Mouse (Mus musculus) neural tube, embryonic 15.5 days (tissue): ENCODE data around the gene Maf. TPM values are rescaled to one million over a fixed set of nuclear protein-coding genes. Genes with fewer than 3 reads are reported as not detected.

ENCODE experiments used
- ATAC-seq: fragments of 200-750 bp; cut with Nextera tagmentation; 2 replicates; pipeline ENCODE4 v1.8.0; 2017; ENCODE audit warnings: mild to moderate bottlenecking, moderate TSS enrichment, moderate library complexity; ENCODE audit not compliant: low FRiP score
- H3K27ac ChIP-seq: fragments of 300-500 bp; sonication (generic); replicated peaks from 2 replicates; pipeline ENCODE4 v1.5.1; 2015; ENCODE audit warnings: mild to moderate bottlenecking, inconsistent platforms
- H3K27me3 ChIP-seq: fragments of 300-500 bp; sonication (generic); replicated peaks from 2 replicates; pipeline ENCODE4 v1.6.1; 2015; ENCODE audit warnings: inconsistent platforms
- H3K36me3 ChIP-seq: fragments of 300-500 bp; sonication (generic); 2 replicates; pipeline ENCODE4 v1.6.1; 2015; ENCODE audit warnings: inconsistent platforms
- H3K4me1 ChIP-seq: fragments of 300-500 bp; sonication (generic); 2 replicates; pipeline ENCODE4 v1.6.1; 2015; ENCODE audit warnings: inconsistent platforms
- H3K4me2 ChIP-seq: fragments of 300-500 bp; sonication (generic); 2 replicates; pipeline ENCODE4 v1.6.1; 2015; ENCODE audit warnings: inconsistent platforms, mild to moderate bottlenecking, moderate library complexity
- H3K4me3 ChIP-seq: fragments of 300-500 bp; sonication (generic); replicated peaks from 2 replicates; pipeline ENCODE4 v1.5.1; 2015; ENCODE audit warnings: mild to moderate bottlenecking, inconsistent platforms
- H3K9ac ChIP-seq: fragments of 300-500 bp; sonication (generic); replicated peaks from 2 replicates; pipeline ENCODE4 v1.6.1; 2015; ENCODE audit warnings: mild to moderate bottlenecking, inconsistent platforms
- H3K9me3 ChIP-seq: fragments of 300-500 bp; sonication (generic); replicated peaks from 2 replicates; pipeline ENCODE4 v1.6.1; 2016; ENCODE audit warnings: inconsistent platforms
- WGBS: fragments of 180-500 bp; shearing (Covaris S2); methylation state at CpG from one replicate; pipeline ENCODE4 v1.1.7; 2015; ENCODE audit warnings: mixed read lengths; 5-methylcytosine and 5-hydroxymethylcytosine counted together
- polyA plus RNA-seq: library from polyadenylated mRNA; unstranded; fragments of >200 nt; fragmentation: Nextera tagmentation; extraction: Ambion mirVana; gene quantifications from 2 replicates; pipeline ENCODE4 v1.2.1, GENCODE M21; 2015

Gene Maf
- polyA plus RNA-seq, 1 experiment from 2014 or later = 12.8 TPM

GRCm38 (mm10) chr8:115703056-115703455 lies 4.5 kb downstream of the Maf start:
- H3K4me1 ChIP-seq = peaks cover 19% of the 10 kb centered on the region
- no peaks in the 10 kb centered on the region for H3K9me3 ChIP-seq
- no peak for ATAC-seq
- WGBS = 91% methylated on average over 4 of the region's 4 CpGs
- H3K27me3 ChIP-seq = no peaks in the 10 kb centered on the region
- H3K27ac ChIP-seq = no peak overlapping the region
- 0 out of 2 replicates have a peak overlapping the region, but pooled peaks have one; percentile 20 for H3K4me3 ChIP-seq
- H3K4me2 ChIP-seq = peak overlapping the region; percentile 36
- no peaks in the 10 kb centered on the region for H3K36me3 ChIP-seq
- no peak overlapping the region for H3K9ac ChIP-seq

- Histone ChIP-seq H3K4me3 (no peak overlapping the region), H3K9ac (no peak overlapping the region), H3K27me3 (no peaks in the 10 kb centered on the region), H3K4me1 (peaks cover 7% of the 10 kb centered on the region), H3K27ac (no peak overlapping the region), H3K9me3 (no peaks in the 10 kb centered on the region), H3K36me3 (no peaks in the 10 kb centered on the region), H3K4me2 (peak overlapping the region; percentile 36)
- 64% methylated on average over 5 of the region's 5 CpGs for WGBS
- no peak for ATAC-seq
Observed at GRCm38 (mm10) chr8:115701001-115701400, 6.6 kb downstream of the Maf start.

GRCm38 (mm10) chr8:115699151-115699550 lies 8.4 kb downstream of the Maf start:
- 0 out of 2 replicates have a peak overlapping the region, but pooled peaks have one; percentile 28 for H3K27ac ChIP-seq
- 0 out of 2 replicates have a peak overlapping the region, but pooled peaks have one; percentile 26 for H3K9ac ChIP-seq
- no peaks in the 10 kb centered on the region for H3K4me1 ChIP-seq
- no peaks in the 10 kb centered on the region for H3K27me3 ChIP-seq
- no peak overlapping the region for H3K4me3 ChIP-seq
- 58% methylated on average over 5 of the region's 5 CpGs for WGBS
- H3K4me2 ChIP-seq = peak overlapping the region; percentile 23
- no peak for ATAC-seq
- no peaks in the 10 kb centered on the region for H3K36me3 ChIP-seq
- no peaks in the 10 kb centered on the region for H3K9me3 ChIP-seq

DNA sequence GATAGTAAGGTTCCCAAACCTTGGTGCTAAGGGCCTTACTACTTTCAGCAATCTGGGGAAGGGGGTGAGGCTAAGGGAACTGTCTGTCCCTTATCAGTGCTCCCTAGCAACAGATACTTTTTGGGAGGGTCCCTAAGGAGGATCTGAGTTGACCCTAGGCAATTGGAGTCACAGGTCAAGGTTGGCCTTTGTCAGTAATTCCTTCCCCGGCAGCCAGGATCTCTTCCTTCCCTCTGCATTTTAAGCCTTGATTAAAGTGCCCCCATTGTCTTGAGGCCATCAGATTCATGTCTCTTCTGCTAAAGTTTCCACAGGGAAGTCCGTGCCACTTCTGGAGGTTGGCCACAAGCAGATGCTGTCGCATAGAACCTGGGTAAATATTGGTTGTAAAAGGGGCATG lies 10.2 kb downstream of the Maf start:
- H3K9me3 ChIP-seq = no peaks in the 10 kb centered on the region
- H3K27ac ChIP-seq = no peak overlapping the region
- H3K4me2 ChIP-seq = no peak overlapping the region
- no peak for ATAC-seq
- no peak overlapping the region for H3K9ac ChIP-seq
- 58% methylated on average over 3 of the region's 3 CpGs for WGBS
- H3K4me1 ChIP-seq = no peaks in the 10 kb centered on the region
- H3K27me3 ChIP-seq = no peaks in the 10 kb centered on the region
- H3K36me3 ChIP-seq = no peaks in the 10 kb centered on the region
- H3K4me3 ChIP-seq = no peak overlapping the region

GRCm38 (mm10) chr8:115696661-115697060 lies 10.9 kb downstream of the Maf start:
- no peaks in the 10 kb centered on the region for H3K4me1 ChIP-seq
- WGBS = 80% methylated on average over 4 of the region's 4 CpGs
- no peak for ATAC-seq

GRCm38 (mm10) chr8:115687349-115687748 lies 20.2 kb downstream of the Maf start:
- no peak for ATAC-seq
- Histone ChIP-seq H3K36me3 (no peaks in the 10 kb centered on the region), H3K9ac (no peak overlapping the region), H3K27me3 (no peaks in the 10 kb centered on the region; the same call in 1 of the 2 replicates), H3K27ac (no peak overlapping the region), H3K4me3 (no peak overlapping the region), H3K4me1 (peaks cover 5% of the 10 kb centered on the region; the same call in 1 of the 2 replicates), H3K9me3 (no peaks in the 10 kb centered on the region), H3K4me2 (no peak overlapping the region)
- WGBS = 79% methylated on average over 9 of the region's 9 CpGs

More at GRCm38 (mm10) chr8:115696661-115697060, 10.9 kb downstream of the Maf start:
- Histone ChIP-seq H3K4me3 (no peak overlapping the region), H3K27me3 (no peaks in the 10 kb centered on the region), H3K4me2 (no peak overlapping the region), H3K36me3 (no peaks in the 10 kb centered on the region), H3K27ac (no peak overlapping the region), H3K9me3 (no peaks in the 10 kb centered on the region), H3K9ac (no peak overlapping the region)

- ATAC-seq = no peak
- 48% methylated on average over 7 of the region's 7 CpGs for WGBS
Observed at GRCm38 (mm10) chr8:115683309-115683708, 24.3 kb downstream of the Maf start.

DNA sequence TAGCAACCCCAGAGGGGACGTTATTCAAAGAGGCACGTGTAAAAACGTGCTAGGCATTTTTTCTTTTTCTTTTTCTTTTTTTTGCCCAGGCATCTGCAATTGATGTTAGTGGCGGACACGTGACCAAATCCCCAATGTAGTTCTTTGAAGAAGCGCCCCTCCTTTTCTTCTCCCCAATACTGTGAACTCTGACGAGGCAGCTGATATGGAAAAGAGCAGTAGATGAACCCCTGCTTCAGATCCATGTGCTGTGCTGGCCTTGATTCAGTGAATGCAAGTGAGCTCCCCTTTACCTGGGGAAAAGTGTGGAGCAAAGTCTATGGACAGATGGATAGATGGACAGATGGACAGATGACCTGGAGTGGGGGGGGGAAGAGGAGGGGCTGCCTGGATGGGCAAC lies 28.1 kb downstream of the Maf start:
- Histone ChIP-seq H3K9ac (no peak overlapping the region), H3K4me2 (no peak overlapping the region), H3K27me3 (no peaks in the 10 kb centered on the region), H3K36me3 (no peaks in the 10 kb centered on the region), H3K4me1 (no peaks in the 10 kb centered on the region), H3K4me3 (no peak overlapping the region), H3K27ac (no peak overlapping the region), H3K9me3 (no peaks in the 10 kb centered on the region)
- no peak for ATAC-seq
- 65% methylated on average over 7 of the region's 7 CpGs for WGBS

More at GRCm38 (mm10) chr8:115683309-115683708, 24.3 kb downstream of the Maf start:
- H3K9me3 ChIP-seq = no peaks in the 10 kb centered on the region
- no peak overlapping the region for H3K4me2 ChIP-seq
- no peak overlapping the region for H3K9ac ChIP-seq
- peaks cover 5% of the 10 kb centered on the region; the same call in 1 of the 2 replicates for H3K4me1 ChIP-seq
- no peak overlapping the region for H3K4me3 ChIP-seq
- H3K36me3 ChIP-seq = no peaks in the 10 kb centered on the region
- no peaks in the 10 kb centered on the region; the same call in 1 of the 2 replicates for H3K27me3 ChIP-seq
- H3K27ac ChIP-seq = no peak overlapping the region

GRCm38 (mm10) chr8:115664866-115665265 lies 42.7 kb downstream of the Maf start:
- Histone ChIP-seq H3K4me1 (no peaks in the 10 kb centered on the region), H3K9me3 (no peaks in the 10 kb centered on the region), H3K27ac (no peak overlapping the region), H3K9ac (no peak overlapping the region), H3K27me3 (no peaks in the 10 kb centered on the region), H3K4me2 (no peak overlapping the region), H3K36me3 (no peaks in the 10 kb centered on the region), H3K4me3 (no peak overlapping the region)
- ATAC-seq = no peak
- 93% methylated on average over 2 of the region's 2 CpGs for WGBS

DNA sequence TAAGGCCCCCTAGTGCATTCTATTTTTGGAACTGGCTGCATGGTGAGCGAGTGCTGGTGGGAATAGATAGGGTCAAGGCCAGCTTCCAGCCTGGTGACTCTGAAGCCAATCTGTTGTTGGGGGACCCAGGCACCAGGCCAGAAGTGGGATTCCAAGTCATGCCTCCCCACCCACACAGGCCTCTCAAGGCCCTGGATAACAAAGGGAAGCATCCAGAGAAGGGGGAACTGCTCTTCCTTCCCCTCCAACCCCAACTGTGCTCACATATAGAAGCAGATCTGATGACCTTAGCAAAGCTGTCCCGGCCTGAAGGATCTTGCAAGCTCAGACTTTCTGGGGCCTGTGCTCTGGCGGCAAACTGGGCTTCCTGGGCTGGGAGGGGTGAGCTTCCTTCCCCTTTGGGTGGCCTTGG lies 57.5 kb downstream of the Maf start:
- WGBS = 79% methylated on average over 3 of the region's 3 CpGs

GRCm38 (mm10) chr8:115645139-115645538 lies 62.5 kb downstream of the Maf start:
- H3K27me3 ChIP-seq = no peaks in the 10 kb centered on the region
- H3K36me3 ChIP-seq = no peaks in the 10 kb centered on the region
- H3K9me3 ChIP-seq = no peaks in the 10 kb centered on the region
- no peak overlapping the region for H3K4me3 ChIP-seq
- ATAC-seq = no peak
- H3K4me1 ChIP-seq = no peaks in the 10 kb centered on the region
- H3K4me2 ChIP-seq = no peak overlapping the region
- H3K27ac ChIP-seq = no peak overlapping the region
- 89% methylated on average over 1 of the region's 1 CpGs for WGBS
- no peak overlapping the region for H3K9ac ChIP-seq

More for the DNA sequence above, 57.5 kb downstream of the Maf start:
- Histone ChIP-seq H3K9me3 (no peaks in the 10 kb centered on the region), H3K36me3 (no peaks in the 10 kb centered on the region), H3K27me3 (no peaks in the 10 kb centered on the region), H3K4me1 (no peaks in the 10 kb centered on the region), H3K4me3 (no peak overlapping the region), H3K4me2 (no peak overlapping the region), H3K27ac (no peak overlapping the region), H3K9ac (no peak overlapping the region)
- ATAC-seq = no peak

DNA sequence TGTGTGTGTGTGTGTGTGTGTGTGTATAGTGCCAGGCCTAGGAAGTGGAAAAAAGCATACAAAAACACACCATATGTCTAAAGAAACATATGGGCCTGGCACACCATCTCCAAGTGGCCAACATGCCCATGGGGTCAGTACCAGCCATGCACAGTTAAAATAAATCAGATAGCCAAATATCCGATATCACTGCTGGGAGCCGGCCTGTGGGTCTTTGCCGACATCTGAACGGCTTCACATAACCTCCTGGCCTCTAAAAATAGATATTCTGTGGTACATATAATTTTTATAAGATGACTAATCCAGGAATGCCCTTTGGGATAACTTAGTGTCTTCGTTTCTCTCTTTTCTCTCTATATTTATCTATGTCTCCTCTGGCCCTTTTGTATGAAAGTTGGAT lies 65.7 kb downstream of the Maf start:
- Histone ChIP-seq H3K36me3 (no peaks in the 10 kb centered on the region), H3K9me3 (no peaks in the 10 kb centered on the region), H3K9ac (no peak overlapping the region), H3K4me3 (no peak overlapping the region), H3K4me1 (no peaks in the 10 kb centered on the region), H3K27me3 (no peaks in the 10 kb centered on the region), H3K27ac (no peak overlapping the region), H3K4me2 (no peak overlapping the region)
- 91% methylated on average over 5 of the region's 5 CpGs for WGBS
- no peak for ATAC-seq
